Mouse (Mus musculus): ENCODE measurements around the gene Fam181a. TPM values are rescaled to one million over a fixed set of nuclear protein-coding genes. Genes with fewer than 3 reads are reported as not detected.

The Fam181a gene
- polyA plus RNA-seq (2017; shearing (Covaris generic)) = not detected

- ATAC-seq = no peak
Measured at GRCm38 (mm10) chr12:103310744-103311267, at the start of gene Fam181a. Fam181a (plus strand) TSS chr12:103310975.

- no peak for ATAC-seq
Measured at GRCm38 (mm10) chr12:103262017-103262865, 48.5 kb upstream of the Fam181a start.

- ATAC-seq = no peak
Measured at GRCm38 (mm10) chr12:103266605-103267004, 44.2 kb upstream of the Fam181a start.

GRCm38 (mm10) chr12:103272176-103272575, 38.6 kb upstream of the Fam181a start:
- ATAC-seq = no peak

GRCm38 (mm10) chr12:103273051-103273450, 37.7 kb upstream of the Fam181a start:
- no peak for ATAC-seq

- no peak for ATAC-seq
Measured at GRCm38 (mm10) chr12:103273732-103274131, 37.0 kb upstream of the Fam181a start.

- no peak for ATAC-seq
Measured at GRCm38 (mm10) chr12:103276422-103276821, 34.4 kb upstream of the Fam181a start.

GRCm38 (mm10) chr12:103281491-103281890, 29.3 kb upstream of the Fam181a start:
- ATAC-seq = no peak

GRCm38 (mm10) chr12:103281912-103282311, 28.9 kb upstream of the Fam181a start:
- no peak for ATAC-seq

- no peak for ATAC-seq
Measured at GRCm38 (mm10) chr12:103282936-103283335, 27.8 kb upstream of the Fam181a start.

- no peak for ATAC-seq
Measured at GRCm38 (mm10) chr12:103283411-103283810, 27.4 kb upstream of the Fam181a start.

- no peak for ATAC-seq
Measured at GRCm38 (mm10) chr12:103287276-103287675, 23.5 kb upstream of the Fam181a start.

GRCm38 (mm10) chr12:103292366-103292765, 18.4 kb upstream of the Fam181a start:
- no peak for ATAC-seq

- ATAC-seq = no peak
Measured at GRCm38 (mm10) chr12:103296292-103296691, 14.5 kb upstream of the Fam181a start.

- ATAC-seq = no peak
Measured at GRCm38 (mm10) chr12:103300493-103300892, 10.3 kb upstream of the Fam181a start.

GRCm38 (mm10) chr12:103301645-103302044, 9.1 kb upstream of the Fam181a start:
- ATAC-seq = no peak

- ATAC-seq = no peak
Measured at GRCm38 (mm10) chr12:103302960-103303359, 7.8 kb upstream of the Fam181a start.

- no peak for ATAC-seq
Measured at GRCm38 (mm10) chr12:103306224-103306623, 4.6 kb upstream of the Fam181a start.

GRCm38 (mm10) chr12:103306720-103307119, 4.1 kb upstream of the Fam181a start:
- no peak for ATAC-seq

- no peak for ATAC-seq
Measured at GRCm38 (mm10) chr12:103311921-103312320, 1.1 kb downstream of the Fam181a start.

- no peak for ATAC-seq
Measured at GRCm38 (mm10) chr12:103313274-103313673, 2.5 kb downstream of the Fam181a start.

GRCm38 (mm10) chr12:103313871-103314639, 3.3 kb downstream of the Fam181a start:
- ATAC-seq = no peak

- ATAC-seq = no peak
Measured at GRCm38 (mm10) chr12:103314640-103315361, 4.0 kb downstream of the Fam181a start.

Data from inflammation-experienced regulatory T-cells, adult 6 months (primary cell).